Mouse (Mus musculus): ENCODE data around the gene Tpsab1. TPM values are rescaled to one million over a fixed set of nuclear protein-coding genes. Genes with fewer than 3 reads are reported as not detected.

The Tpsab1 gene
- total RNA-seq, 2 experiments from 2014 or later, result 2.3 to 2.4 TPM

Other genes starting within 250 kb of the Tpsab1 start
- gene Telo2, start 229.6 kb downstream of the Tpsab1 start, total RNA-seq (2021), result 10 to 100 TPM; 15.2 to 16.8 TPM
- 1 to 10 TPM; 1.9 to 4.6 TPM for gene Ptx4, start 224.8 kb downstream of the Tpsab1 start, total RNA-seq (2021)
- 10 to 100 TPM; 27.7 to 28.8 TPM for gene Clcn7, start 212.2 kb downstream of the Tpsab1 start, total RNA-seq (2021)
- under 1 TPM in 1 of 2 experiments, not detected in 1; 0.10 TPM for gene Ccdc154, start 183.1 kb downstream of the Tpsab1 start, total RNA-seq (2021)
- not detected for gene Gm38655, start 170.1 kb downstream of the Tpsab1 start, total RNA-seq (2021)
- 10 to 100 TPM; 18.4 to 18.8 TPM for gene BC003965, start 161.0 kb downstream of the Tpsab1 start, total RNA-seq (2021)
- gene Unkl, start 157.2 kb downstream of the Tpsab1 start, total RNA-seq (2021), result 10 to 100 TPM in 1 of 2 experiments, 1 to 10 TPM in 1; 10.0 to 10.1 TPM
- gene Gnptg, start 105.4 kb downstream of the Tpsab1 start, total RNA-seq (2021), result 10 to 100 TPM; 11.3 to 13.9 TPM
- 10 to 100 TPM; 12.7 to 13.8 TPM for gene Tsr3, start 105.4 kb downstream of the Tpsab1 start, total RNA-seq (2021)
- under 1 TPM; 0.27 to 0.34 TPM for gene Baiap3, start 89.2 kb downstream of the Tpsab1 start, total RNA-seq (2021)
- gene Ube2i, start 70.9 kb downstream of the Tpsab1 start, total RNA-seq (2021), result 100 to 1,000 TPM; 166 to 173 TPM
- gene Prss34, start 47.2 kb downstream of the Tpsab1 start, total RNA-seq (2021), result 1 to 10 TPM; 1.3 to 2.1 TPM
- gene Prss28, start 36.9 kb downstream of the Tpsab1 start, total RNA-seq (2021), result not detected
- gene Prss29, start 26.9 kb downstream of the Tpsab1 start, total RNA-seq (2021), result not detected
- 1 to 10 TPM; 6.0 to 6.7 TPM for gene Tpsb2, start 20.7 kb upstream of the Tpsab1 start, total RNA-seq (2021)
- gene Tpsg1, start 23.7 kb upstream of the Tpsab1 start, total RNA-seq (2021), result not detected
- gene Cacna1h, start 88.2 kb upstream of the Tpsab1 start, total RNA-seq (2021), result 1 to 10 TPM; 7.9 to 8.4 TPM
- gene Tekt4, start 109.1 kb upstream of the Tpsab1 start, total RNA-seq (2021), result not detected
- gene Sstr5, start 151.7 kb upstream of the Tpsab1 start, total RNA-seq (2021), result not detected
- under 1 TPM; 0.72 to 0.93 TPM for gene Sox8, start 225.1 kb upstream of the Tpsab1 start, total RNA-seq (2021)
- 10 to 100 TPM; 25.4 to 27.0 TPM for gene Lmf1, start 233.5 kb upstream of the Tpsab1 start, total RNA-seq (2021)